Mouse (Mus musculus): ENCODE data around the gene Ces4a.
"Not testable (repeated sequence)": the region's sequence is repeated elsewhere in the genome, so short reads cannot be mapped to it uniquely, and the experiment has no call there.

Gene Ces4a

DNA sequence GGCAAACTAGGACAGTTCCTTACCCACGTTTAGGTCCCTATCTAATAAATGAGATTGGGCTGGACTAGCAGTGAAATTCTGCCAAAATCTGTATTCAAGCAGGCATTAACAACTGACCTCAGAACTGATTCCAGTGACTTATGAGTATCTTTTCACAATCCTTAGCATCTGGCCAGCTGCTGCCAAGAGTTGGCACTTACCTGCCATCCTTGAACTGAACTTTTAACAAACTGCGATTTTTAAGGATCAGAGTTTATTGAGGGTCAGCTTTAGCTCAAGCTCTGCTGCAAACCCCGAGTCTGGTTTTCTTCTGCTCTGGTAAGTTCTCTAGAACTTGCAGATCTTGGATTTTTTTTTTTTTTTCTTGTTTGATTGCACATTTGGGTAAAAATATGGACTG, 38.0 kb downstream of the Ces4a start:
- no peak for DNase-seq (ENCODE audit: extremely low spot score, low spot score)

DNA sequence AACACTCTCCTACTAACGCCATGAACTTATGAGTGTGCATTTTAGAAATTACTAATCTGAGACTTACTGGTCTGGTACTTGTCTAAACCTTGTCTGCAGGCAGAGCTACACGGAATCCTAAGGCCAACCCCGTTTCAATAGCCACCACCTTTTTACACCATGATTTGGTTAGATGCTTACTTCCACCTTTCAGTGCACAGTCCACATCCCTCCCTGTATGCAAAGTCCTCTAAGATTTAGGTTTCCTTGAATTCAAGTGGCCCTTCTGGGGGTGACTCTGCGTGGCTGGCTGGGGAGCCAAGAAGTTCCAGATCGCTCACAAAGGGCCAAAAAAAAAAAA, 38.4 kb downstream of the Ces4a start:
- no peak for DNase-seq (ENCODE audit: extremely low spot score, low spot score)

DNA sequence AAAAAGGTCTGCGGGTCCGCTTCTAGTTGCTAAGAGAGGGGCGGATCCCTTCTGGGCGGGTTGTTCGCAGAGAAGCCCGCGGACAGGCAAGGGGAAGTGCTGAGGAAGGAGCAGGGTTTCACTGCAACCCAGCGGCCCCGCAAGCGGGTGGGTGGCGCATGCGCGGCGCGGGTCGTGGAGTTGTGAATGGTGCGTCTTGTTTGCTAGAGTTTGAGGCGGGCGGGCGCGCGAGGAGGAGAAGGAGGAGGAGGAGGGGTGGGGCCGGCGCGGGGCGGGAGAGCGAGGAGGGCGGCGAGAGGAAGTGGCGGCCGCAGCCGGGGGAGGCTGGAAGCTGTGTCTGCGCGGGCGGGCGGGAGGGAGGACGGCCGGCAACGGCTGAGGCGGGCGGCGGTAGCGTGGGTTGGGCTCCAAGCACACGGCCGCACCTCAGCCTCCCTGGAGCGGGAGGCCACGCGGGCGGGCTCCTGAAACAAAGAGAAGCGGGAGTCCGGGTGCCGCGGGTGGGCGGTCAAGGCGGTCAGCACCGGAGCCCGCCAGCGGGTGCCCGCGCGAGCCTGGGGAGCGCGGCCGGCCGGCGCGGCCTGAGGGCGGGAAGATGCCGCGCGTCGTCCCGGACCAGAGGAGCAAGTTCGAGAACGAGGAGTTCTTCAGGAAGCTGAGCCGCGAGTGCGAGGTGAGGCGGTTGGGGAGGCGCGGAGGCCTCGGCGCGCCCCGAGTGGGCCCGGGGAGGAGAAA, 38.9 kb downstream of the Ces4a start, which contains the start of gene Cbfb:
TSS of gene Cbfb (plus strand) at position 294 of the 735 bp plus-strand sequence.
- DNase-seq (ENCODE audit: extremely low spot score, low spot score) = peak; percentile 98

DNA sequence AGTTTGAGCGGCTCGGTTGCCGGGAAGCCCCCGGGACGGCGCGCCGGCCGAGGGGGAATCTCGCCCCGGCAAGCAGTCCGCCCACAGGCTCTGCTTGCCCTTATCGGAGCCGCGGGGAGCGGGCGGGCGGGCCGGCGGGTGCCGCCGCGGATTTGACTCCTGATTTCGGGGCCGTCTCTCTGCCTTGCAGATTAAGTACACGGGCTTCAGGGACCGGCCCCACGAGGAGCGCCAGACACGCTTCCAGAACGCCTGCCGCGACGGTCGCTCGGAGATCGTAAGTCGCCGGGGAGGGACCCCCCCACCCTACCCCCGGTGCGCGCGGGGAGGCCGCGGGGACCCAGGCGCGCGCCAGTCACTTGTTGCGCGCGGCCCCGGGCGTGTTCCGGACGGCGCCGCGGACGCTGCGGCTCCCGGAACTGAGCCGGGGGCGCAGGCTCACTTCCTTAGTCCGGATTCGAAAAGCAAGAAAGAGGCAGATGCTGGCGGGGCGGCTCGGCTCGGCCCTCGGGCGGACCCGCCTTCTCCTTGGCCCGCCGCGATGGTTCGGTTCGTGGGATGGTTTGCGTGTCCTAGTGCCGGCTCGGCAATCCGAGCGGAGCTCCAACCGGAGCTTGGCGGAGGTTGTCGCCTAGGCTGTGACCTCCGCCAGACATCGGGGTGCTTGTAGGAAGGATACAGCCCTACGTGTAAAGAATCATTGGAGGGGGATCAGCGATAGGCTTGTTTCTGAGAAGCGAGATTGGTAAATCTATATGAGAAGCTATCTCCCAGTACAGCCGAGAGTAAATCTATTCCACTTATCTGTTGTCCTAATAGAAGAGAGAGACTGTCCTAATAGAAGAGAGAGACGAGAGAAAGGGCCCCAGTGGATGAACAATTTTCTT, 39.8 kb downstream of the Ces4a start:
- peak; percentile 78 for DNase-seq (ENCODE audit: extremely low spot score, low spot score)

DNA sequence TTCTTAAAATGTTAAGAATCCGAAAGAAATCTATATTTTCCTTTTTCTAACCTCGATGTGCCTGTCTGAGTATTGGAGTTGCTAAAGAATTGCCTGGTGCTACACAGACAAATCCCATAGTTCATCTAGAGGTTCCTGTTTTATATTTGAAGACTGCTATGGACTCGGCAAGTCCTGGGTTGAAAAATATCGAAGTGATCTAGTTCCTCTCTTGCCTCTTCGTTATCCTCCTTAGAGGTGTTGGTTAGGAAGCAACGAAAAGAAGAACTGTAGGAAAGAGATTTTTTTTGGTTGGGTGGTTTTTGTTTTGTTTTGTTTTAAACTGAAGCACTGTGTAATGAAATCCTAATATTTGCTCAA, 40.4 kb downstream of the Ces4a start:
- no peak for DNase-seq (ENCODE audit: extremely low spot score, low spot score)

DNA sequence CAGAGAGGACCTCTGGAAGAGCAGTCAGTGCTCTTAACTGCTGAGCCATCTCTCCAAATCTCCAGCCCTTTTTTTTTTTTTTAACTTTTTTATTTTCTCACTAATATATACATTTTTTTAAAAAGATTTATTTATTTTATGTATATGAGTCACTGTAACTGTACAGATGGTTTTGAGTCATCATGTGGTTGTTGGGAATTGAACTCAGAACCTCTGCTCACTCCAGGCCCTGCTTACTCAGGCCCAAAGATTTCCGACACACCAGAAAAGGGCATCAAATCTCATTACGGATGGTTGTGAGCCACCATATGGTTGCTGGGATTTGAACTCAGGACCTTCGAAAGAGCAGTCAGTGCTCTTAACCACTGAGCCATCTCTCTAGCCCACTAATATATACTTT, 43.7 kb downstream of the Ces4a start:
- DNase-seq (ENCODE audit: extremely low spot score, low spot score) = not testable (repeated sequence)

DNA sequence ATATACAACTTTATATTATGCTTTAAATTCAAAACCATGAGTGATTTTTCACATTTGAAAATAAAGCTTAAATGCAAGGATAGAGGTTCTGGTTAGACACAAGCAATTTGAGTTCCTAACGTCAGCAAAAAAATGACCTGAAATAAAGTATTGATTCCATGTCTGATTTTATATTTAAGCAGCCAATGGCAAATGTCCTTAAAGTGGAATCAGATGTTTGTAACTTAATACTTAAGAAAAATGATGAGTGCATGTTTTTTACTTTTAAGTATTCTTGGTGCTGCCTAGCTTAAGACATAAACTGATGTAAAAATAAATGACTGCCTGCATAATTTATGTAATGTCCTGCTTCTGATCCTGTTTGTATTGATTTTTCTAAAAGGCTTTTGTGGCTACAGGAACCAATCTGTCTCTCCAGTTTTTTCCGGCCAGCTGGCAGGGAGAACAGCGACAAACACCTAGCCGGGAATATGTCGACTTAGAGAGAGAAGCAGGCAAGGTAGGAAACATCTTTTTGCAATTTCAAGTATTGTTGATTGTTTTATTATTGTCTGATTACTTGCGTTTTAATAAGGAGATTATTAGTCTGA, 46.7 kb downstream of the Ces4a start:
- DNase-seq (ENCODE audit: extremely low spot score, low spot score) = no peak

DNA sequence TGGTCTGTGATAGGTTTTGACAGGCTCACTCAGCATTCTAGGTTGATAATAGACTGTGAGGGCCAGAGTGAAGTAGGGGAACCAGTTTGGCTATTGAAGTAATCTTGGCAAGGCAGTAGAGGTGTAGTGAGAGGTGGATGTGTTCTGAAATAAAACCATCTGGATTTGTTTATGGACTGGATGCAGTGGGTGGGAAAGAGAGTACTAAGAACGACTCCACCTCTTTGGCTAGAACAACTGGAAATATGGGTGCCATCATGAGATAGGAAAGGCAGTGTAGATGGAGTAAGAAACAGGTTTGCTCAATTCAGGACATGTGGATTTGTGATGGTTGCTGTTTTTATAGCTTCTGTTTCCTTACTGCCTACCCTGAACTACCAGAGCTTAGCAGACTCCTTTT, 50.6 kb downstream of the Ces4a start:
- DNase-seq (ENCODE audit: extremely low spot score, low spot score) = no peak

DNA sequence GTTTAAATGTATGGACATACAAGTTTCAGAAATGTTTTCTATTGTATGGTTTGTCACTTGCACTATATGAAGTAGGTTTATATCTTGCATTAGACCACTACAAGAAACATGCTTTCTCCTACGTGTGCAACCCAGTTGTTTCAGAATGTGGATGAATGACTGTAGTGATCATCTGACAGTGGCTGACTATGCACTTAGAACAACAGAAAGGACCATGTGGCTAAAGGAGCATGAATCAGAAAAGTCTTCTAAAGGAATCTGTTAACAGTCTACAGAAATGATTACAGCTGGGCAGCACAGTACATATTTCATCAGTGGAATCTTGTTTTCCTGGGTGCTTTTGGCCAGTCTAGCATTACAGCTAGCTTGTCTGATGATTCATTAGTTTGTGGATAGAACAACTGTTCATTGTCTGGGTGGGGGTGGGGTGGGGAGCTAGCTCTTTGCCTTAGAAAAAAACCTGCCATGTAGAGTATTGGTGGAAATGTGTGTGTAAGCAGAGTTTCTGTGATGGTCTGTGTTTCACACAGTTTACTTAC, 54.9 kb downstream of the Ces4a start:
- no peak for DNase-seq (ENCODE audit: extremely low spot score, low spot score)

DNA sequence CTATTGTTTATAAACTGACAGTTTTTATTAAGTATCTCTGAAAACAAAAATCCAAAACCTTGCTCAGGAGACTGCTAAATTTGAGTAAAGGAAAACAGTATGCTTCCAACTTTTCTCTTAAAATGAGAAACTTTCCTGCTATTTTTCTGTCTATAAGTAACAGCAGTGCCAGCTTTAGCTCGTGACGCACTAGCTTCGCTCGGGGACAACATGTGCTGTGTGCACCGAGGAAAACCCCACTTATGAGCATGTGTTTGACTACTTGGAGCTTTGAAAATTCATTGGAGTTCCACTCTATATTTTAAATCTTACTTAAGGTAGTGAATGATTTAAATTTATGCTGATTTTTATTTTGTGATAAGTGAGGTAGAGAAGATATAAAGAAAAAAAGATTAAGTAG, 60.6 kb downstream of the Ces4a start:
- no peak for DNase-seq (ENCODE audit: extremely low spot score, low spot score)

All from neural tube, embryonic 10.5 days (tissue).